Mouse (Mus musculus) spleen, adult 2 months (tissue): ENCODE data around the gene Apol7a.

Experiments used
- CTCF ChIP-seq: fragments of 200-500 bp; IDR thresholded peaks from 2 replicates; pipeline ENCODE4 v1.5.1; 2011; ENCODE audit warnings: mild to moderate bottlenecking, inconsistent platforms; ENCODE audit not compliant: insufficient read depth, insufficient read length, insufficient replicate concordance; ENCODE audit errors: extremely low read depth
- POLR2A ChIP-seq: fragments of 200-500 bp; IDR thresholded peaks from 2 replicates; pipeline ENCODE4 v1.6.1; 2011; ENCODE audit warnings: low read depth, low read length, inconsistent platforms

GRCm38 (mm10) chr15:77342962-77343526 is 55.9 kb downstream of the Apol7a start:
- TF ChIP-seq CTCF (no peak), POLR2A (no peak)
